Mouse (Mus musculus): ENCODE measurements around the gene Slc22a15.

Gene Slc22a15

DNA sequence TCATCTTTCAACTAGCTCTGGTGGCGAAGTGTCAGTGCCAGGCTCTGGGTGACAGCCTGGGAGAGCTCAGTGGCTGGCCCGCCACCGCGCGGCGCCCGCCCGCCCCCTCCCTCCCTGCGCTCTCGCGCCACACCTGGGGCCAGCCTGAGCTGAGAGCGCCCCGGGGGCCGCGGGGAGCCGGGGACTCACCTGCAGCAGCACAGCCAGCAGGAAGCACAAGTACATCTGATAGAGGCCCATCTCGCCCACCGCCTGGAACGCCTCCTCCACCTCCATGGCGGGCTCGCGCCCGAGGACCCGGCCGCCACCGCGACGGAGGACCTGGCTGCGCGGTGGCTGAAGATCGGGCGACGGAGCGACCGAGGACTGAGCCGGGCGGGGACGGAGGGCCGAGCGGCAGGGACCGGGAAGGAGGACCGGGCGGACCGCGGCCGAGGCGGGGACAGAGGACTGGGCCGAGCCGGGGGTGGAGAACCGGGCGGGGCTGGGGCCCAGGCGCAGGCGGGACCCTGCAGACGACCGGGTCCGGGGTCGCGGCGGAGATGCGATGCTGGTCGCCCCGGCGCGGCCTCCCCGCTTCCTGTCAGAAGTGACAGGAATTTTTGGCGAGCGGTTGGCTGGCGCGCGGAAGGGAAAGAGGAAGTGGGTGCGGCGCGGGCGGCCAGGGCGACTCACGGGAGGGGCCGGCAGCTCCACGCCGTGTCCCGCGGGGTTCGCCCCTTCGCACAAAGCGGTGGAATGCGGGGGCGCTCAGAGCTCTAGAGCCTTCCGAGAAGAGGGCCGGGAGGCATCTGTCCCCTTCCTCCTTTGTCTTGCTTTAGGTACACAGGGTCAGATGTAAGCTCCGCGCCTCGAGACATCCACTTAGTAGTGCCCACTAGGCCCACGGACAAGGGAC, at the start of gene Slc22a15:
Gene Slc22a15, minus strand, starts transcription at position 611 of the 898 bp plus-strand sequence.
- DNase-seq (ENCODE audit: low read depth, low spot score): peak; percentile 56

DNA sequence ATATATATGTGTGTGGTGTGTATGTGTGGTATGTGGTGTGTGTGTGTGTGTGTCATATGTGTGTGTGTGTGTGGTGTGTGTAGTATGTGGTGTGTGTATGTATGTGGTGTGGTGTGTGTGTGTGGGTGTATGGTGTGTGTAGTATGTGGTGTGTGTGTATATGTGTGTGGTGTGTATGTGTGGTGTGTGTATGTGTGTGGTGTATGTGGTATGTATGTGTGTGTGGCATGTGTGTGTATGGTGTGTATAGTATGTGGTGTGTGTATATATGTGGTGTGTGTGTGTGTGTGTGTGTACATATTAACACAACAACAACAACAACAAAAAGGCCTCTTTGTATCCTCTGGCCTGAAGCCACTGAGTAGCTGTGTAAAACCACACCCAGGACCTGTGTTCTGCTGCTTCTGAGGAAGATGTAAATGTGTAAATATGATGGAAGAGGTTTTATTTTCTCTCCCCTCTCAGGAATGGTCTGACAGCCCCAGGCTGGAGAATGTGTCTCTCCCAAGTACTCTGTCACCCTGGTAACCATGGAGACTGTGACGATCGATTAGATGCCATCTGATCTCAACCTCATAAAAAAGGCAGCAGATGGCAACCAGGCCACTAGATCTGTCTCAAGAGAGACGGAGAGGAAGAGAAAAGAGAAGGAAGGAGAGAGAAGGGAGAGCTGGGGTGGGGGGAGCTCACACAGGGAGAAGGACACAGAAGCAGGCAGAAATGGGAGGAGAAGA, 42.7 kb upstream of the Slc22a15 start:
- peak; percentile 74 for DNase-seq (ENCODE audit: low read depth, low spot score)

DNA sequence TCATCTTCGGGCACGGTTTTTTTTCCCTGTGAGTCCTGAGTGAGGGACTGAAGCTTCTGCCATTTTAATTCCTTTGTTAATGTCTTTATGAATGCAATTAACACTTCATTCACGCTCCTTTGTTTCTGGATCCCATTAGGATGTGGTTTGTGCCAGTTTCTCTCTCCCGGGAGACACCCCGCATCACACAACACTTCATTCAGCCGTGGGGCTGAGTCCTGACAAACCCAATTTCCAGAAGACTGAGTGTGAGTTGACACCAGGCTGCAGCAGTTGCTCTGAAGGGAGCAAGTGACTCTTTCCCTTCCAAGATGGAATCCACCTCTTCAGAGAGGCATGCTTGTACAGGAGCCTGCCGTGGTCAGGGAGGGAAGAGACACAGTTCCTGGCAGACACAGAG, 40.1 kb upstream of the Slc22a15 start:
- no peak for DNase-seq (ENCODE audit: low read depth, low spot score)

DNA sequence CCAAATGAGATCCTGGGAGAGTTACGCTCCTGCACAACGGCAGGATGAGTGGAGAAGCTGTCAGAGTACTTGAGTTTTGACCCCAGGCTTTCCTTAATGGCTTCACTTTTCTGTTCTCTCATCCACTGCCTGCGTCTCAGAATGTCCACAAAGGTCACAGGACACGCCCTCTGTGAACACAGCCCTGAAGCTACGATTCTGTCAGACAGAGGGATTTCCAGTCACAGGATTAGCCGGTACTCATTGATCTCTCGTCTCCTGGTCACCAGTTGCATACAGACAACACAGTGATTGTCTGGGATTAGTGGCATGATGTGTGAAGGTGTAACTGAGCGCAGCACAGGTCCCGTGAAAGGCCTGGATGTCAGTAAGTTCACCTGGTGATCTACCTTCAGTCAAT, 39.2 kb upstream of the Slc22a15 start:
- peak; percentile 36 for DNase-seq (ENCODE audit: low read depth, low spot score)

DNA sequence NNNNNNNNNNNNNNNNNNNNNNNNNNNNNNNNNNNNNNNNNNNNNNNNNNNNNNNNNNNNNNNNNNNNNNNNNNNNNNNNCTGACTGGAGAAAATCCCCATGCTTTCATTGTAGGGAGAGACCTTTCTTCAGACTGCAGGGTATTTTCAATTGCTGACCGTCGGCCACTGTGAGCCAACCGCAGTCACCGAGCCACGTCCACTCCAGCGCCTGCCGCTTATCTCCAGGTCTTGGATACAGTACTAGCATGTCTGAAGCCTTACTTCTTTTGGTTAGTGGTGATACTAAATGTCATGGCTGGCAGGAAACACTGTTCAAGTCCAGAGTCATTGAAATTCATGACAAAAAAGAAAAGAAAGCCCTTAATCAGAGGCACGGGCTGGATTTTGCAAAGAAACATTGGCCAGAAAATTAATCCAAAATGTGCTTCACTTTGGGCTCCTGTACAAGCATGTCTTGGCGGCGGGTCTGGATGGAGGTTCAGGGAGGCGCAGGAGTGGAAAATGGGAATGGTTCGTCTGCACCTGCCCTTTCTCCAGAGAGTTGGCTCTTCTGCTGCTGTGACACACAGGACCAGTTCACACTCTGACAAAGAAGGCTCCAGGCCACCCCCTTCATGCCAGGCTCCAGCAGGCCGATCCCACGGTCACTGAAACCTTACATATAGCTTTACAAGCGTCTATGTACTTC, 37.0 kb upstream of the Slc22a15 start:
- no peak for DNase-seq (ENCODE audit: low read depth, low spot score)

DNA sequence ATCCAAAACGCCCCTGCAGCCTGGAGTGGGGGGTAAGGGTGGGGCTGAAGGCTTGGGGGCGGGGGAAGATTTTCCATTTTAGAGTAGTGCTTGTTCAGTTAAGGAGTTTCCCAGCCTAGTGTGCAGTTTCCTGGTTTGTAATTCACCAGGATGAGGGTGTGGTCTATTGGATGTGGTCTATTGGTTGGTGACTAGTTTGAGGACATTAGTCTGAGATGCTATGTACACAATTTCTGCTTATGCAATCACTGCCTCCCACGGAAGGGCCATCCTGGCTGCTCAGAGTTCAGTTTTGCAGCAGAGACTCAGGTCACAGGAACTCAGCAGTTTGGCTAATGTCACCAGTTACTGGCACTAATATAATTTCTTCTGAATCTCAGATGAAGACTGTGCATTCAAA, 33.8 kb upstream of the Slc22a15 start:
- DNase-seq (ENCODE audit: low read depth, low spot score): no peak

DNA sequence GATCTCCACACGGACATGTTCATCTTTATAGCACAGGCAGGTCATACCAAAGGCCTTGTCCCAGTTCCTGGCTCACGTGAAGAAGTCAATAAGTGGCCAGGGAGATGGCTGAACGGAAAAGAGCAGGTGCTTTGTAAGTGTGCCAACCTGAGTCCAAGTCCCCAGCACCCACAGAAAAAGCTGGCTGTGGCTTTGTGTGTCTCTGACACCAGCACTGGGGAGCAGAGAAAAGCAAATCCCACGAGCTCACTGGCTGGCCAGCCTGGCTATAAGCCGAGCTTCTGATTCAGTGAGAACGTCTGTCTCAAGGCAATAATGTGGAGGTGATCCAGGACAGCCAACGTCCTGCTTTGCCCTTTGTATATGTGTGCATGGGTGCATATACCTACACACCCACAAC, 29.3 kb upstream of the Slc22a15 start:
- DNase-seq (ENCODE audit: low read depth, low spot score): no peak

DNA sequence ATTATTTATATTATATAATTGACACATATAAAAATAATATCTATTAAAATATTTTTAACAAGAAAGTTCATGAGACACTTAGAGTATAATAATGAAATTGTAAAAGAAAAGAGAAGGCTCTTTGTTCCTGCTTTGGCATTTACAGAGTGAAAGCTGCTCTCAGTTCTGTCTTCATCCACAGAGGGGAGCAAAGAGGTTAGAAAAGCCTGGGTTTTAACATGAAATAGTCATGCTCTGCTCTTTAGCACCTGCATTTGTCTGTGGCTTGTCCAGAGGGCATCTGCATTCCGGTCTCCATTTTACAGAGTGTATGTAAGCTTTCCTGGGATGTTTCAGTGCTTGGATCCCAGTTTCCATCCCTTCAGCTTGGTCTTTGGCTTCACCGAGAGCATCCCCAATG, 28.3 kb upstream of the Slc22a15 start:
- no peak for DNase-seq (ENCODE audit: low read depth, low spot score)

DNA sequence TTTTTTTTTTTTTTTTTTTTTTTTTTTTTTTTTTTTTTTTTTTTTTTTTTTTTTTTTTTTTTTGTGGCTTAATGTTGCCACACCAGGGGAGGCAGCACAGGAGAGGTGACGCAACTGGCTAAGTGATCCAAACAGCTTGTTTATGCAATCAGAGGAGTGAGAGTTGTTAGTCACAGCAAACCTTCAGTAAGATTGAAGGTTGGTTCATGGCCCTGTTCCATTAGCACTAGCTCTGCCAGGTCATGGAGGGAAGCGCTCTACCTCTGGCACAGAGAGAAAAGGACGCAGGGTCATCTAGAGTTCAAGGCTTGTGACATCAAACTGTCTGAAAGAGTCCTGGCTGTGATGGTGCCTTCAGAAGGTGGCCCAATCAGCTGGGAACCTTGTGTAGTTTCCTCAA, 24.3 kb upstream of the Slc22a15 start:
- no peak for DNase-seq (ENCODE audit: low read depth, low spot score)

DNA sequence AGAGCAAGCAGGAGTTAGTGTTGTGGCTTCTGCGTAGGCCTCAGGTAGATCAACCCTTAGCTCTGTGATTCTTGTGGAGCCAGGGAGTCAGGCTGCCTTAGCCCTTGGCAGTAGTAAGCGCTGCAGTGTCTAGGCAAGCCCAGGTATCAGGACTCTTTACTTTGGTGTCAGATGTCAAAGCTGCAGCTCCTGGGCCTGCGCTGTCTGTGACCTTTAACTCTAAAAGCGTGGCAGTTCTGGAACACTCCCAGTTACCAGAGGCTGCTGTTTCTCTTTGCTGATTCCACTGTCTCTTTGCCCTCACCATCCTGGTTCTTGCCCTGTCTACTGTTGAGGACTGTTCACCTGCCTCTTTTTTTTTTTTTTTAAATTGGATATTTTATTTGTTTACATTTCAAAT, 23.0 kb upstream of the Slc22a15 start:
- DNase-seq (ENCODE audit: low read depth, low spot score): no peak

DNA sequence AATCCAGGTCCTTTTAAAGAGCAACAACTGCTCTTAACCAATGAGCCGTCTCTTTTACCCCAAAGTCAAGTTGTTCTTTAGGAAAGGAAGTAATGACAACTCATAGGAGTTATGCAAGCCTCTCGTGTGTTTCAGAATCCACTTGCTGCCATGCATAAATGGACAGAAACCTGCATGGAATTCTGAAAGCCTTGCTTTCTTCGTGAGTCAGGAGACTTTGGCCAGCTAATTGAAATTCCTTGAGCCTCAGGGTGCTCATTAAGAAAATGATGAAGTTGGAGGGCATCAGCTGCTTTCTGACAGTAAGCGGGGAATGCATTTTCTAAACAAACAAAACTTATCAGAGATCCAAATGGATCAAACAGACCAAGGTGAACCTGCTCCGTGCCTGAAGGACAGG, 21.0 kb upstream of the Slc22a15 start:
- DNase-seq (ENCODE audit: low read depth, low spot score): no peak

DNA sequence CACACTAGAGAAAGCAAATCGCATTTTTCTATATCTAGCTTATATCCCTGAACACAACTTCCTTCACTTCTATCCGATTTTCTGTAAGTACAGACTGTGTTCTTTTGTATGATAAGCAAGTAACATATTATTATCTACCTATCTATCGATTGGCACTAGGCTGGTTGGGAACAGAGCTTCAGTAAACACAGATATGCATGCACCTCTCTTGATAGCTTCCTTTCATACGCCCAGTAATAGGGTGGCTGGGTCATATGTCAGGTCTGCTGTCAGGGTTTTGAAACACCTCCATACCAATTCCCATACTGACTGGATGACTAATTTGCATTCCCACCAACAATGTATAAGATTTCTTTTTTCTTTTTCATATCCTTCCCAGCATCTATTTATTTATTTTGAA, 16.2 kb upstream of the Slc22a15 start:
- no peak for DNase-seq (ENCODE audit: low read depth, low spot score)

DNA sequence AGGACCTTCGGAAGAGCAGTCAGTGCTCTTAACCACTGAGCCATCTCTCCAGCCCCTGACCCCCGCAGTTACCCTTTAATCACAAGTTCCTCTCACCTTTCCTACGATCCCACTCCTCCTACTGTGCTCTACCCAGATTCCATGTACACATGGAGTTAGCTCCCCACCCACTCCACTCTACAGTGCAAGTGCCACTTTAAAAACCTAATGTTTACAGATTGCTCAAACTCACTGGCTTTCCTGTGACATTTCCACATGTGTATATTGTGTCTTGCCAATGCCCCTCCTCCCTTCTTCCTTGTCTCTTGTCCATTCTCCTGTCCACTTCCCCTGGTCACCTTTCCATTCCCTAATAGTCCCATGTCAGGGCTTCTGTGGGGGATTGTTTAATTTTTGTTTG, 15.6 kb upstream of the Slc22a15 start:
- no peak for DNase-seq (ENCODE audit: low read depth, low spot score)

DNA sequence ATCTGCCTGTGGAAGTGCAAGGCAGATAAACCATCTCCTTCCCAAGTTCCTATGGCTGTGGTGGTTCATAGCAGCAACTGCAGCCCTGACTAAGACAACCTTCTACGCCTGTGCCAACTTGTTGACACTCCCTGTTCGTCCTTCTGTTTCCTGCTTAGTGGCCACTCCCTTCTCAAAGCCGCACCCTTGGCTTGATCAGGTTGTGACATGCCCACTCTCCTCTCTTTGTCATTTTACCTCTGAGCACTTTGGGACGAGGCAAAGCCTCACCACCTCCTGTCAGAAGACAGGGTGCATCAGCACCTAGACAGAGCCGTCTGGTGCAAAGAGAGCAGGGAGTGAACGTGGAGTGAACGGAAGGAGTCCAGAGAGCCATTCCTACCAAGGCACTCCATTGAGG, 14.9 kb upstream of the Slc22a15 start:
- DNase-seq (ENCODE audit: low read depth, low spot score): no peak

DNA sequence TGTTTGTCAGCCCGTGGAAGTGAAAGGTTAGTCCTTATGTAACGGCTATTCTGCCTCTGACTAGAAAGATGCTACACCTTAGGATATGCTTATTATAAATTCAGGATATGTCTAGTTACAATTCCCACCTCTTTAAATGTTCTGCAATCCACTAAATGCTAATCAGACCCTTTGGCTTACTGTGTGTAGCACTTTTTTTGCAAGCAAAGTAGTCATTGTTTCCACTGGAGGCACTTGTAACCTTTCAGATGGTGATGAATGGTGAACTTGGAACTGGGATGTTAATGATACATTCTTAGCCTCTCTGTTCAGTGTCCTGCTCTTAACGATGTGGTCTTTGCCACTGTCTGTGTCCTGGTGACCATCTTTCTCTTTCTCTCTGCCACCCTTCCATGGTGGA, 12.1 kb upstream of the Slc22a15 start:
- DNase-seq (ENCODE audit: low read depth, low spot score): no peak

DNA sequence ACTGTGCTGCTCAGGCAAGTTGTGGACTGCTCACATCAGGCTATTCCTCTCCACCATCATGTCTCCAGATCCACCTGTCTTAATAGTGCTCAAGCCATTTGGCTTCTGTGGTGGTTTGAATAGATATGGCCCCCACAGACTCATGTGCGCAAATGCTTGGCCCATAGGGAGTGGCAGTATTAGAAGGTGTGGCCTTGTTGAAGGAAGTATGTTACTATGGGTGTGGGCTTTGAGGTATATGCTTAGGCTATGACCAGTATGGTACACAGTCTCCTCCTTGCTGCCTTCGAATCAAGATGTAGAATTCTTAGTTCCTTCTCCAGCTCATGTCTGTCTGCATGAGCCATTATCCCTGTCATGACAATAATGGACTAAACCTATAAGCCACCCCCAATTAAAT, 9.6 kb upstream of the Slc22a15 start:
- DNase-seq (ENCODE audit: low read depth, low spot score): no peak

DNA sequence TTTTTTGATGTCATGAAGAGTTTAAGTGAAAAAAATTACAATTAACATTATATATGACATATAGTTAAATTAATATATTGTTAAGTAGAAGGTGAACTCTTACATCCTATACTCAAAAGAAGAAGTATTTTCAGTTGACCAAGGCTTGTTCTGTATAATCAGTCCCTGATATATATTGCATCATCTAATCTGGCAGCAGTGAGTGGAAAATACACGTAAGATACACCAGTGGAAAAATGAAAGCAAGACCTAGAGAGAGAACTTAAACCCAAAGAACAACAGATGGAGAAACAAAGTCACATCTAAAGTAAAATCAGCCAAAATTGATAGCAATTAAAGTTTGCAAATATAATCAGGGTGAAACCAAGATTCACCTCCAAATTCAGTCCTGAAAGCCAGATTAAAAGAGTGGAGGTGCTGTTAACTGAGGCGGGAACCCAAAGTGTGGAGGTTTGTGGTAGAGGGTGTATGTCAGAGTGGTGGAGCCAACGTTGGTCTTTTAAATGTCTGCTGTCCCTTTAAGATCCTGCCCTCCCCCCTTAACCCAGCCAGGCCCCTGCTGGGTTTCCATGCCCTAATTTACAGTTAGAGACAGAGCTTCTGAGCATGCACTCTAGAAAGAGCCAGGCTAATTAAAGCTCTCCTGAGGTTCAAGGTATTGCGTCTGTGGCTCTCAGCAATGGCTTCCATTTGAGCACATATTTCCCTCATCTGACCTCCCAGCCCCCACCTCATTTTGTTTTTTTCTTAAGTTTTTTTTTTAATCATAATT, 5.0 kb upstream of the Slc22a15 start:
- peak; percentile 33 for DNase-seq (ENCODE audit: low read depth, low spot score)

DNA sequence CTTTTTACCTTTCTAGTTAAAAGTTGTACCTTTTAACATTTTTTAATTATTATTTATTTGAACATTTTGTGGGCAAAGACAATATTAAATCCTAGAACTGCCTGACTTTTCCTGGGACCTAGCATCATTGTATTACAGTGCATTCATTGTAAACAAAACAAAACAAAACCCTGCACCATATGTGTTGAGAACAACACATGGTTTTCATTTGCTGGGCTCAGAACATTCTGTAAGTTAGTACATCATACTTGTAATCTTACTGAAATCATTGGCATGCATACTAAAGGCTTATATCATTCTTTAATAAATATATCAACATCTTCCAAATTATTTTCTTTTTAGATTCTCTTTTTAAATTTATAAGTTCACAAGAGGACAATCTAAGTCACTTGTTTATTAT, 2.4 kb upstream of the Slc22a15 start:
- DNase-seq (ENCODE audit: low read depth, low spot score): no peak

DNA sequence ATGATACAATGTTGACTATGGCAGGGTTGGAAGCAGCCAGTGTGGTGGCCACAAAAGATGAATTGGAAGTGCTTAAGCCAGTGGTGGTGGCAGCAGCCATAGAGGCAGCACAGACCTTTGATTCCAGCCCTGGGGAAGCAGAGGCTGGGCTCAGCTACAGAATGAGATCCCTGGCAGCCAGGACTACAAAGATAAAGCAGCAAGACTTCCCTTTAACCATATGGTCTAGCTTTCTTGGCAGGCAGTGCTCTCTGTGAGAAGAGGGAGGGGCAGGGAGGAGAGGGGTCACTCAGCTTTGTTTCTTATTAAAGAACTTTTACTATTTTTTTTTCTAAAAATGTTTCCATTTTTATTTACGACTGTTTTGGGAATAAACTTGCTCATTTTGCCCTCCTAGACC, 1.4 kb upstream of the Slc22a15 start:
- DNase-seq (ENCODE audit: low read depth, low spot score): no peak

DNA sequence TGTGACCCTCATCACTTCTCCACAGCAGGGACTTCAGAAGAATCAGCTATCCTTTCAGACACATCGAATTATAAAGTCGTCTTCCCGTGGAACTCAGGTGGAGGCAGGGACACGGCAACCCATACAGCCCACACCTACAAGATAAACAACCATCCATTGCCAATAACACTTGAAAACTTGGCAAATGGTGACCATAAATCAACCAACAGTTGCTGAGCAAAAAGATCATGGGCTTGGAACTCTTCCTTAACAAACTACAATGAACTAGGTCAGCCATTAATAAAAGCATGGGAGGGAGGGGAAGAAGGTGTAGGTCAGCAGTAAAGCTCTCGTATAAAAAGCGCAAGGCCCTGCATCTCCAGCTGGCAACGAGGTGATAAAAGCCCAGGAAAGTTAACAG, 1.9 kb downstream of the Slc22a15 start:
- no peak for DNase-seq (ENCODE audit: low read depth, low spot score)

DNA sequence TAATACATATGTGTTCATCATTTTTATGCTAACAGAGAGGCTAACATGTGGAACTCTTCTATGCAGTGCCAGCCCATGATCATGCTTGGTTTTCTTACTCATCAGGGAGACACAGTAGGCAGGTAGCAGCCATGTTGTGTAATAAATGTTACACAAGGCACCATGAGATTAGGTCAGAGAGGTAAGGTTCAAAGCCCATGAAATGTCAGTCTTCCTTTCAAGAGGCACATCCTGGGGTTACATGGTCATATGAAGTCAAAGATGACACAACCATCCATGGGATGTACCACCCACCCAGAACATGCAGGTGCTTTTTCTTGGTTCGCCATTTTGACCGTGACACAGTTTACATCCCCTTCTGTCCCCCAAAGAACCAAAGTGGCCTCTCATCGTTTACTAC, 5.7 kb downstream of the Slc22a15 start:
- no peak for DNase-seq (ENCODE audit: low read depth, low spot score)

DNA sequence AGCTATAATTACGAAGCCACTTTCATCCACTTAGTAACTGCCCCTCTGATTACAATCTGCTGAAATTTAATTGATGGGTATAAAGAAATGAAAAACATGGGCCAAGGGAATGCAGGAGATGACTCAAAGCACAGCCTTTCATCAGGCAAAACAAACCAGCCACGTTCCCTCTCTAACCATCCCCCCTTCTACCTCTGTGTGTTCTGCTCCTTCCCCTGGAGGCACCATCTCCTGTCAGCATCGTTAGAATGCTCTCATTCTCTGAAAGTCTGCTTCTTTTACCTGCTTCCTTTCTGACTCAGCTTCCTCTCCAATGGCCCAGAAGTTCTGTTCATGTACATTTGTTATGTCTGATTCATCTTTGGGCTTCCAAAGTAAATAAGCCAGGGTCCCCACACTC, 6.6 kb downstream of the Slc22a15 start:
- DNase-seq (ENCODE audit: low read depth, low spot score): no peak
